Mouse (Mus musculus): ENCODE data around the gene Angptl2.

DNA sequence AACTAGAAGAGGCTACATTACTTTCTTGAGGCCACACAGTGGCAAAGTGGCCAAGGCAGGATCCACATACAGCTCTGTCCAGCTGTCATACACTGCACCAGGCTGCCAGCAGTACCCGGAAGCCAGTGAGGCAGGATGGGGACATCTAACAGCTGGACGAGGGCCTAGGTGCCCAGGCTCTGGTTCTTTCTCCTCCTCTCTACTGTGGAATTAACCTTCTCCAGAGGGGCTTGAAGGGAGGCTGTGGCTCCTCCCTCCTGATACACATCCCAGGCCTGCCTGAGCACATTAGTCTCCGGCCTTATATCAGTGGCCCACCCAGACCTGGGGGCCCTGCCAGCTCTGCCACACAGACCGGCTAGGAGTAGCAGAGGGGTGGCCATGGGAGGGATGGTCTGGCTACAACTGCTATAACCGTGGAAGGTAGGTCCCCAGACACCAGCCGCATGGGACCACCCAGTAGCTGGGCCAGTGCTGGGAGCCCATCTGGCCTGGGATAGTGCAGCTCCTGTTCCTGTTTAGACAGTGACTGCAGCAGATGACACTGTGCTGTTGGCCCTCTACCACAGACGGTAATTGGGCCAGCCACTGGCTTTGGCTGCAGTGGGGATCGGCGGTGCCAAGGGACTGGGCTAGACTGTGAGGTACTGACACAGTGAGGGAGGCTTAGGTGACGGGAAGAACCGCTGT is 37.5 kb upstream of the Angptl2 start:
- TF ChIP-seq TAL1 (IDR thresholded peaks at IDR 0.05; ENCODE audit: low read length) (no peak), GATA1 (IDR thresholded peaks at IDR 0.05; ENCODE audit: low read length) (no peak)

Measured in erythroblast, embryonic 14.5 days (primary cell).